Mouse (Mus musculus) urinary bladder, postnatal 36 days (tissue): Measurements from ENCODE around the gene Insm1.

Source experiments
- DNase-seq, 2 experiments: peaks; one replicate each; pipeline ENCODE4 v3.0.0; 2022; ENCODE audit warnings: low spot score in 2 of 2, mixed read lengths in 1 of 2

Gene Insm1

DNA sequence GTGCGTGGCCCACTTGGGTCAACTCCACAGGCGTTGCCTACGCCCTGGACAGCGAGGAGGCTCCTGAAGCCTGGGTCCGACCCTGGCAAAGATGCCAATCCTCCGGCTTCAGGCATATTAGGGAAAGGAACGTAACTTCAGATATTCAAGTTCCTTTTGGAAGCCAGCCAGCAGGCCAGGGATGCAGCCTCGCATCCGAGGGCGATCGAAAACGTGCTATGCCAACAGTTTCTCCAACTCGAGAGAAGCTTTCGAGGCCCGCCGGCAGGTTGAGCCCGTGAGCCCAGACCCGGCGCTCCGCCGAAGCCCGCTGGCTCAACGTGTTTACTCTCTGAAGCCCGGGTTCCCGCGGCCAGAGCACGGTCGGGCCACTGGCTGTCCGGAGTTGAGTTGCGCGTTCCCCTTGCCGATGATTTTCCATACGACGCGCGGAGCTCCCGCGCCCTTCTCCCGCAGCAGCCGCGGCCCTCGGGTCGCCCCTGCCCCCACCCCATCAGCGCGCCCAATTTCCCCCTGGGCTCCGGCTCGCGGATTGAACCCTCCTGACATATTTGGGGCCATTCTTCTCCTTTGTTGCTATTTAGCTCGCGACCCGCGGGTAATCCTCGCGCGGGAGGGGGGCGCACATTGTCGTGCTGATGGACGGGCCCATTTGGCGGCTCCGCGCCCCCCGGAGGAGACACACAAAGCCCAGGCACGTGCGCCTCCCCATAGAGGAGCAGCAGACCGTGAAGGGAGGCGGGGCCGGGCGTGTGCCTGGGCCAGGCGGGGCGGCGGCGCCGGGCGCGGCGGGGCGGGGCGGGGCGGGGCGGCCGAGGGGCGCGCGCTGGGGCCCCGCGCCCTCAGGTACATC is at the start of gene Insm1:
Insm1 (plus strand) TSS at position 846 of the 853 bp plus-strand sequence.
- no peak for DNase-seq

DNA sequence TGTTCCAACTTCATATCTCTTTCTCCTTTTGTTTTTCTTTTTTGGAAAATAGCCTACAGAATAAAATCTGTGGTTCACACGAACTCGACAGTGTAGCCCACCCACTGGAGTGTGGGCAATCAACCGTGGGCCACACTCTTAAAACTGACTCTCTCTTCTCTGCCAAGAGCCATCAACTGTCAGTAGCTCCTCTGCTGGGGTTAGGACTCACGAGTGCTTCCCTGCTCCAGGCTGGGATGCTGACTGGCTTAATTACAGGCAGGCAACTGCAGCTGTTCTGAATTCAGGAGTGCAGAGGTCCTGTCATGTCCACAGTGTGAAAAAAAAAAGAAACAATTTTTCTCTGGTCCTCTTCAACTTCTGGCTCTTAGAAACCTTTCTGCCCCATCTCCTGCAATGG is 49.6 kb upstream of the Insm1 start:
- no peak for DNase-seq

DNA sequence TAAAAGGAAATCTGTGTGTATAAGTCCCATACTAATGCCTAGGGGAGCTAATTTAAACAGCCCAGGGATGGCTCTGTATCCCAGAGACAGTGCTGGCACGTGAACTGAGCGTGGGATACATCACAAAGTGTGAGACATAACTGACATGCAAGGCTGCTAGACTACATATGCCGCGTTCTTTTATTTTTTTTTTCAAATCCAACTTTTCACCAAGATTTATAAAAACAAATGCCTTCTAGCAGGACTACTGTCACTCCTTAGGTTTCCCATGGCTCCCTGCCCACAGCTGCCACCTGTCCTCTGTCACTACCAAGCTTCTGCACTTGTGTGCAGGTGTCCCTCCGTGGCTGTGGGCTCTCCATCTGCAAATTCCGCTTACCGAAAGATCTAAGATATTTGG is 47.5 kb upstream of the Insm1 start:
- DNase-seq, result no peak

DNA sequence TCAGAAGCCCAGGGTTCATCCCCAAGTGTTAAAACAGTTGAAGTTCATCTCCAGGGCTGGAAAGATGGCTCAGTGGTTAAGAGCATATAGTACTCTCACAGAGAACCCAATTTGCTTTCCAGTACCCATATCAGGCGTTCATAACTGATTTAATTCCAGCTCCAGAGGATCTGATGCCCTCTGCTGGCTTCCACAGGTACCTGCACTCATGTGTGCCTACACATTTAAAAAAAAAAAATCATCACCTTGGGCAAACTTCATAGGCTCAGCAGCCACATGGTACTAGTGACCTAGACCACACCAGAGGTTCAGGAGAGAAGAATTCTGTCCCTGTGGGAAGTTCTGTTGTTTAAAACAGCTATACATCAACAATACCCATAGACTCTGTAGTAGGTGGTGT is 43.0 kb upstream of the Insm1 start:
- DNase-seq, result no peak

DNA sequence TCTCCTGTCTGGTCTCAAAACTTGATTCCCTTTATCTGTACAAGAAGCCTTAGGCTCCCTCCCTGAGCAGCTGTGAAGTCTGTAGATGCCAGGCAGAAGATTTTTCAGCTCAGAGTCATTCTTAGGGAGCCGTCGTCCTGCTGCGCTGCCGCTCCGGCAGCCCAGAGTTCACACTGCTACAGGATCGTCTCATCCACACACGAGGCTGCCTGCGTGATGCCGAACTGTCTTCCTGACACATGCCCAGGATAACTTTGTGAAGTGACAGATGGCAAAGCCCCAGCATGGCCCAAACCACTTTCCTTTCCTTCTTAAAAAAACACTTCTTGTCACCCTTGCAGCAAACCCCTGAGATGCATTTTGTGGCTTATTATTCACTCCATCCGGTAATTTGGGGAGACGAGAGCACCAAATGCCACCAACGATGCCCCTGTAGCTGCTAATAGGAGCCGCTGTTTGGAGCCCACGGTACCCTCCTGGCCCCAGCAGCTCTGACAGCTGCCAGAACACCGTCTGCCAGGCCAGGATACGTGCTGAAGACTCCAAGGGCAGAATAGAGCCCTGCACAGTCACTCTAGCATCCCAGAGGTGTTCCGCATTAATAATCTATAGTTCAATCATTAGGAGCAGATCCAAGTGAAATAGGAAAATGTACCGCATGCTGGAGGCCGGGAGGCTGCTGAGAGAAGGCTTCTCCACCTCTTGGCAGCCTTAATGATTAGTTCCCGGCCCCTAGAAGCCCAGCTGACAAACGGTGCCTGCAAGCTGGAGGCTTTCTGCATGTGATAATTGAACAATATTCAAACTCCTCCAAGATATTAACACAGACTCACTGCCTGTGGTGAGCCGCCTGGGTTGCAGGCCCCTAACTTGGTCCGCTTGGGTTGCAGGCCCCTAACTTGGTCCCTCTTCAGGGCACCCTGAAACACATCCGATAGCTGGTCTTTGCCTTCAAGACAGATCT is 37.6 kb upstream of the Insm1 start:
- no peak for DNase-seq

DNA sequence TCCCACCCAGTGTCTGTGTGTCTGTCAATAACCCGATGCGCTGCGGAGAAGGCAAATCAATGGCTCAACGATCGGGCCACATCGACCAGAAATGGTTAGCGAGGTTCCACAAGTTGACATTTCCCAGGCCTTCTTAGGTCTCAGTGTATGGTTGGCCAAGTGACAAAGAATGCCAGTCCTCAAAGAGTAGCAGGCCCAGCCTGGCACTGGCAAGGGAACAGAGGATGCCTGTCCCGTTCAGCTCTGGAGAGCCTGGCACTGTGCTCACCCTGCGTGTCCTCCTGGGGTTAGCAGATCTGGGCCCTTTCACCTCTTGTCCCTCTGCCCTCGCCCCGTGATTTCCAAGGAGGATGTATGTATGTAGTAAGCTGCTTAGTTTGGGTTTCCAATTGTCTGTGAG is 25.6 kb upstream of the Insm1 start:
- no peak for DNase-seq

DNA sequence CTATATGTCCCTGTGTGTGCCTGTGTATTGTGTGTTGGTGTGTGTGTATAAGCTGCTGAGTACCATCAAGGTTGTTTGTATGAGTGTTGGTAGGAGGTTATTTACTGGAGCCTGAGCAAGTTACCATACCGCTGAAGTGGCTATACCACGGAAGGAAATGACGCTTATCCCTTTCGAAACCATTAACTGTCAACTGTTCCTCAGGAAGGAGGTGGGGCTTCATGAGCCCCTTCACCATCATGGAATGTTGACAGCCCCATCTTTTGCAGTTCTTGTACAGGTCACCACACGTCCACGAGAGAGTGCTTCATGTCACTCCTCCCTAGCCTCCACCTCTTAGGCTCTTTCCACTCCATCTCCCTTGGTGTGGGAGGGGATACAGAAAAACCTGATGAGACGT is 23.8 kb upstream of the Insm1 start:
- no peak for DNase-seq

DNA sequence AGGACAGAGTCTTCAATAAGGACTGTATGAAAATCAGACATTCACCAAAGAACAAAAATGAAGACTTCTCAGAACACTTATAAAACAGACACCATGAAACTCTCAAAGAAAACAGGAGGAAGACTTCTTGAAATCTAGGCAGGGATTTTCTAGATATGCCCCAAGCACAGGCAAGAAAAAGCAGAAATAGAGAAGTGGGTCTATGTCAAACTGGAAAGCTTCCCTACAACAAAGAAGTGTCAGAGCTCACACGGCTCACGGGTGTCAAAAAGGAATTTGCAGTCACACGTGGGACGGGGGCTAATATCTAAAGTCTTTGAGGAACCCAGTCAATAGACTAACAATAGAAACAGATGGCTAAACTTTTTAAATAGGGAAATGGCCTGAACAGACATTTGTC is 10.8 kb upstream of the Insm1 start:
- no peak for DNase-seq

DNA sequence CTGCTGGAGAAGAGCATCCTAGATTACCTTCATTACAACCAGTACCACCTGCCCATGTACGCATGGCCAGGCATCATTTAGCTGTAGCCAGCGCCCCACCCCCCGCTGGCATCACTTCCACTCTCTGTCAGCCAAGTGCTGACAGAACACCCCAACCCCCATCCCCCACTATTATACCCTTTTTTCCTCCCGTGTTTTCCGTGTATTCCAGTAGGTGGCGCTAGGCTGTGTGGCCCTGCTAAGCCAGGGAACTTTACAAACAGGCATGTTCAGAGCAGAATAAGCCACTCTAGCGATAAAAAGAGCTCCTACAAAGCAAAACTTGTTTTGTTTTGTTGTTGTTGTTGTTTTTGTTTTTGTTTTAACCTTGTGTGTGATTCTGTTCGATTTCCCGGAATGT is 7.0 kb upstream of the Insm1 start:
- no peak for DNase-seq

DNA sequence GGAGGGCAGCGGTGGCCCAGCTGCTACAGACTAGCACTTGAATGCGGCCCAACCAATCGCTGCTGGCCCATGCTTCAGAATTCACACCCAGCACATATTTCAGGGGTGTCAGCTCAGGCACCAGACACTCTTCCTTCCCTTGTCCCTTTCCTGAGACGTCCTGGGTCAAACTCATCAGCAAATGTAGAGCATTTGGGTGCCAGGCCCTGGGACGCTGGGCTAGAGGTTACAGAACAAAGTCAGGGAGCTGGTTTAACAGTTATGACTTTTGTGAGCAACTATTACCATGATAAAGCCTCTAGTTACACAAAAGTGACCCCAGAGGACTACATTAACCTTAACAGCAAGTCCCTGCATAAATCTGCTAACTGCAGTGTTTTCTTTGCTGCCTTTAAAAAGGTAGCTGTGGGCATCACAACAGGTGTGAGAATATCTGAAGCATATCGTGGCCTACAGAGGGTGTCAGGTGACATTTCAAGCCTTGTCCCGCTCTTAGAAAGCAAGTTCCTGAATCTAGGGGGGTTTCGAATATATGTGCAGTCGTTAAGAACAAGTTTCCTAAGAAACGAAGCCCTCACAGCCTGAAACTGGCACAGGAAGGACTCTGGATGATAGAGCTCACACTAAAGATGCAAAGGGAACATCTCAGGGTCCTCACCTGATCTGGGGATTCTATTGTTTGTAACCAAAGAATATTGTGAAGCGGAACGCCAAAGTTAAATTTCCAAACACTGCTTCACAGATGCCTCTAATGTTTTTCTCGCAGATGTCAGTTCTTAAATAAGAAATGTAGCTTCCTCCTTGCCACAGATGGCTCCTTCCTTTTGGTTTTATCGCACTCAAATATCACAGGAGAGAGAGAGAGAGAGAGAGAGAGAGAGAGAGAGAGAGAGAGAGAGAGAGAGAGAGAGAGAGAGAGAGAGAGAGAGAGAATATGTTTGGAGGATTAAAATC is 5.3 kb upstream of the Insm1 start:
- DNase-seq, result no peak

DNA sequence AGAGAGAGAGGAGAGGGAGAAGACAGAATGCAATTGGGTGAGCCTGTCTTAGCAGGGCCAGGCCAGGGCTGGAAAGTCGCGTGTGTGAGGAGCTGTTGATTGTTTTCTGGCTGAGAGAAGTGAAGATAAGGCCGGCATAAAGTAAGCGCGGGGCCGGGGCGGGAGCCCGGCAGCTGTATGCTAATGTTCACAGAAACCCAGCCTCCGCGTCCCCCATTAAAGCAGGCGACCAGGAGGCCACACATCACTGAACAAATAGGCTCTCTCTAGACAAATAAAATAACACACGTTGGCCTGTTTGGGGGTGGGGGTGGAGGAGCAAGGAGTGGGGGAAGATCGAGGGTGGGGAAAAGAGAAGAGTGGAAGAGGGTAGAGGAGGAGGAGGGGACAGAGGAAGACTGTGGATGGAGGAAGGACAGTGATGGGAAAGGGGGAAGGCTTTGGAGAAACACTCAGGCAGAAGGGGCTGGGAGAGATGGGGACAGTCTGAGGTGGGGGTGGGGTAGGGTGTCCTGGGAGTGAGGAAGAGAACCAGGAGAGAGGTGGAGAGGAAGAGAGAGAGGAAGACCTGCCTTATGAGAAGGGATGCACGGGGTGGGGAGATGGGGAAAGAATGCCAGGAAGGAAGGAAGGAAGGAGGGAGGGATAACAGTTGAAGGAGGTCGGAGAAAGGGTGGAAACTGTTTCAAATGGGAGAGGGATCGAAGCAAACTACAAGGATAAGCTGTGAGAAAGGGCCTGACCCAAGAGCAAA is 4.3 kb upstream of the Insm1 start:
- DNase-seq, result no peak

DNA sequence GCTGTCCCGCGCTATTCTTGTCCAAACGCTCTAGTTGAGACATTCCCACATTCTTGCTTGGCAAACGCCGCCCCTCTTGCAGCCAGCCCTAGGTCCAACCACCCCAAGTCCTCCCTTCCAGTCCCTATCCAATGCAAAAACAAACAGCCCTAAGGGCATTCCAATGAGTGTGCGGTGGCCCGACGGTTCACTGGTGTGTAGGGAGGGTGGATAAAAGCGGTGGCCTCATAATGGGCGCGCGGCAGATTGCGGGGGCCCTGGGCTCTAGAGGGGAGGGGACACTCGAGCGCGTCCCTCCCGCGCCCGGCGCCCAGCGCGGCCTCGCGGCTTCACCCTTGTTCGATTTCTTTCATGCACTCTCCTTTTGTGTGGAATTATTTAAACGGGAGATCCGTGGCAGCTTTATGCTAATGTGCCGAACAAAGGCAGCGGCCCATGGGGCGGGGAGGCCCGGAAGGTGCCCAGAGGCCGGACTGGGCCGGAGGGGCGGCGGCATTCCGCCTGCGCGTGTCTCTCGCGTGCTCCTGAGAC is 3.5 kb upstream of the Insm1 start:
- no peak for DNase-seq

DNA sequence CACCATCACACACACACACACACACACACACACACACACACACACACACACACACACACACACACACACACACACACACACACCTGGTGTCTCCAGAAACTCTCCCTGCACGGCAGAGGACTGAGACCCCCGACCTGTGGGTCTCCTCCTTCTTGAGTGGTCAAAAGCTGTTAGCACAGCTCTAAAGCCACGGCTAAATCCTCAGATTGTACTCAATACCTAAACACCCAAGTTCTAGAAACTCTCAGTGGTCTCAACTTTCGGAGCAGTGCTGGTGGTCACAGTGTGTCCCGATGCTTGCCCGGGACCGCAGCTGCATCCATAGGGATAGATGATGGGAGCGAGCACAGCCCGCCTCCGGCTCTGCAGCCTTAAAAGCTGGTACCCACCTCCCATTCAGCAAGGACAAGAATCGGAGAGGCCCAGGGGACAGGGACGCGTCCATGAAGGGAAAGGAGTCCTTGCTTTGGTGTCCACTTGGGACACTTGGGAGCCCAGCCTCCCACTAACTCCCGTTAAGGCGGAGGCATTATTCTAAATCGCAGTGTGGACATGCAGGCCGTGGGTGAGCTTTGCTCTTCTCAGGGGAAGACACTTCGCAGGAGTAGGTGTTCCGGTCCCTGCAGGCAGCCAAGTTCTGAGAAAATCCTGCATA is 2.7 kb upstream of the Insm1 start:
- DNase-seq, result no peak

DNA sequence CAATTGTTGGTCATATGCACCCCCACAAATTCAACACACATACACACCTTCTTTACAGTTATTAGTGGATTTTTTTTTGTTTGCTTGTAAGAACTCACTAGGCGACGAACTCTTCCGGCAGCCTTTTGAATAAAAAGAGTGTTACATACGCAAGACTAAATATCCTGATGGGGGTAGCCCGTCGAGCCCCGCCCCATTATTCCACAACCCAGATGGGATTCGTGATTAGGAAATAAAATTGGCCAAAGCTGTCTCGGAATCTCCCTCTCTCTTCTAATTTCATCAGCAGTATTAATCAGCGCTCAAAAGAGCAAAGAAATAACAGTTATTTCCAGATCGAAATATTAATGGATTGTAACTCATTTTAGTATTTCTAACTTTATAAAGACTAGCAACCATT is 1.9 kb upstream of the Insm1 start:
- no peak for DNase-seq

DNA sequence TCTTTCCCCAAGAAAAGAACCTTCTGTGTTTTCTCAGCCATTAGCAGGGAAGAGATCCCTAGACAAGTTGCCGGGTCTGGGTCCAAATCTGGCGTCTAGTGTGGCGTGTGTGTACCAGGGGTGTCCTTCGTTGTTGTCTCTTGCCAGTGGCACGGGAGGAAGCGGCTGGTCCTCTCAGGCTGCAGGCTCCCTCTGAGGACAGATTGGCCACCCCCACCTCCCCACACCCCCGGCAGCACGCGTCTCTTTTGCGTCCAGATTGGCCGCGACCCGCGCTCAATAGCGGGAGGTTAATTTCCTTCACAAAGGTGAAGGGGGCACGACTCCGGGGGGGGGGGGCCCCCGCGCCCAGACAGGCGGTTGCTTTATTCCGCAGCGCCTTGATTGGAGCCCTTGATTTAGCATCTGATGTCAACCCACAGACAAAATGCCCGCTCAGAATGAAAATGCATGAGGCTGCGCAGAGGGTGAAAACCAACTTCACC is 1.1 kb upstream of the Insm1 start:
- DNase-seq, result no peak

DNA sequence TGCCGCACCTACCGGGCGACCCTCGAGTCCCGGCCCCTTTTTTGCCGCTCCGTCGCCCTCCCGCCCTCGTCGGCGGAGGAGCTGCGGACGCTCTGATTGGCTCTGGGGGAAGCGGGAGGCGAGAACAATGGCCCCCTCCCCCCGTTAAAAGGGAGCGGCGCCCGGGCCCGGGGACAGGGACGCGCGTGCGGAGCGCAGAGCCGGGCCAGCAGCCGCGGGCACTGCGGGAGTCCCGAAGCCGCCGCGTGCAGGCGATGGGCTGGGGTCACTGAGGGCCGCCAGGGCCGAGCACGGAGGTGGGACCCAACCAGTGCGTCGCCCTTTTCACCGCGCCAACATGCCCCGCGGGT is 183 bp downstream of the Insm1 start:
- DNase-seq, result no peak

DNA sequence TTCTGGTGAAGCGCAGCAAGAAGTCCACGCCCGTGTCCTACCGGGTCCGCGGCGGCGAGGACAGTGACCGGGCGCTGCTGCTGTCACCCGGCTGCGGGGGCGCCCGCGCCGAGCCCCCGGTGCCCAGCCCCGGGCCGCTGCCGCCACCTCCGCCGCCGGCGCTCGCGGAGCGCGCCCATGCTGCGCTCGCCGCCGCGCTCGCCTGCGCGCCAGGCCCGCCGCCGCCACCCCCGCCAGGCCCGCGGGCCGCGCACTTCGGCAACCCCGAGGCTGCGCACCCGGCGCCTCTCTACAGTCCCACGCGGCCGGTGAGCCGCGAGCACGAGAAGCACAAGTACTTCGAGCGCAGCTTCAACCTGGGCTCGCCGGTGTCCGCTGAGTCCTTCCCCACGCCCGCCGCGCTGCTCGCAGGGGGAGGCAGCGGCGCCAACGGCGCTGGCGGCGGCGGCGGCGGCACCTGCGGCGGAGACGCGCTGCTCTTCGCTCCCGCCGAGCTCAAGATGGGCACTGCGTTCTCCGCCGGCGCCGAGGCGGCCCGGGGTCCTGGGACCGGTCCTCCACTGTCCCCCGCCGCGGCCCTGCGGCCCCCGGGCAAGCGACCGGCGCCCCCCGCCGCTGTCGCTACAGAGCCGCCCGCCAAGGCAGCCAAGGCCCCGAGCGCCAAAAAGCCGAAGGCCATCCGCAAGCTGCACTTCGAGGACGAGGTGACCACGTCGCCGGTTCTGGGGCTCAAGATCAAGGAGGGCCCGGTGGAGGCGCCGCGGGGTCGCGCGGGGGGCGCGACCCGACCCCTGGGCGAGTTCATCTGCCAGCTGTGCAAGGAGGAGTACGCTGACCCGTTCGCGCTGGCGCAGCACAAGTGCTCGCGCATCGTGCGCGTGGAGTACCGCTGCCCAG is 806 bp downstream of the Insm1 start:
- no peak for DNase-seq

DNA sequence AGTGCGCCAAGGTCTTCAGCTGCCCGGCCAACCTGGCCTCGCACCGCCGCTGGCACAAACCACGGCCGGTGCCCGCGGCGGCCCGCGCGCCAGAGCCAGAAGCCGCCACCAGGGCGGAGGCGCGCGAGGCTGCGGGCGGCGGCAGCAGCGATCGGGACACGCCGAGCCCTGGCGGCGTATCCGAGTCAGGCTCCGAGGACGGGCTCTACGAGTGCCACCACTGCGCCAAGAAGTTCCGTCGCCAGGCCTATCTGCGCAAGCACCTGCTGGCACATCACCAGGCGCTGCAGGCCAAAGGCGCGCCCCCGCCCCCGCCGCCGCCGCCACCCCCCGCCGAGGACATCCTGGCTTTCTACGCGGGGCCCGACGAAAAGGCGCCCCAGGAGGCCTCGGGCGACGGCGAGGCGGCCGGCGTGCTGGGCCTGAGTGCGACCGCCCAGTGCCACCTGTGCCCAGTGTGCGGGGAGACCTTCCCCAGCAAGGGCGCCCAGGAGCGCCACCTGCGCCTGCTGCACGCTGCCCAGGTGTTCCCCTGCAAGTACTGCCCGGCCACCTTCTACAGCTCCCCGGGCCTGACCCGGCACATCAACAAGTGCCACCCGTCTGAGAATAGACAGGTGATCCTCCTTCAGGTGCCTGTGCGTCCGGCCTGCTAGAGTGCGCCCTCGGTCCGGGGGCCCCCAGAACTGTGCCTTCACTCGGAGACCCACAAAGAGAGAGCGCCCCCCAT is 1.6 kb downstream of the Insm1 start:
- DNase-seq, result no peak
